Mouse (Mus musculus) monocyte, adult 59 days (primary cell): ENCODE results near the gene Vmn1r34. TPM values are rescaled to one million over a fixed set of nuclear protein-coding genes. Genes with fewer than 3 reads are reported as not detected.

Experiments used
- total RNA-seq, 2 experiments: library from RNA; stranded (reverse); gene quantifications; one replicate each; pipeline ENCODE4 v1.2.4; 2023

The Vmn1r34 gene
- not detected for total RNA-seq

DNA sequence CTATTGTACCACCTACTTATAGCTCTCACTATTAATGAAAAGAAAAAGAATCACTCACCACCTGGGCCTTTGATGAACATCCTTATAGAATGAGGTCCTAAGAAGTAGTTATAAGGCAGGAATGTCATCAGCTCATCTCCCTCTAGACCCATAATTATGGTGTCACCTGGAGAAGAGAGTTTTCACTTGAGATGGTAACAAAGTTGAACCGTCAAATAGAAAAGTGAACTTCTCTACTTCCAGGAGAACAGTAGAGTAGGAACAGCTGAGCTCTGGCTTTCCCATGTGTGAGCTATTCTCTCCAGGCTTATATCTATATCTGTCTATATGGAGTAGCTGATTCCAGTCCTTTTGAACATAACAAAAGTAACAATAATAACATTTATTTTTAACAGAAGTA, at the start of gene Vmn1r34:
Vmn1r34 (minus strand) TSS at position 101 of the 400 bp plus-strand sequence.

GRCm38 (mm10) chr6:66685806-66686205, 42.1 kb upstream of the Vmn1r34 start, which contains the start of gene Vmn1r35:
Vmn1r35 (minus strand) TSS chr6:66685906.

DNA sequence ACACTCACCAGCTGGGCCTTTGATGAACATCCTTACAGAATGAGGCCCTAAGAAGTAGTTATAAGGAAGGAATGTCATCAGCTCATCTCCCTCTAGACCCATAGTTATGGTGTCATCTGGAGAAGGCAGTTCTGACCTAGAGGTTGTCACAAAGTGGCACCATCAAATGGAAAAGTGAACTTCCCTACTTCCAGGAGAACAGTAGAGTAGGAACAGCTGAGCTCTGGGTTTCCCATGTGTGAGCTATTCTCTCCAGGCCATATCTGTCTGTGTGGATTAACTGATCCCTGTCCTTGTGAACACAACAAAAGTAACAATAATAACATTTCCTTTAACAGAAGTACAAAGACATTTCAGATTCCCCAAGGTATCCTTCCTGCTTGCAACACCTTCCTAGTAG, 25.5 kb downstream of the Vmn1r34 start, which contains the start of gene Vmn1r33:
Vmn1r33 (minus strand) TSS at position 101 of the 400 bp plus-strand sequence.

Other genes with a start within 250 kb of the Vmn1r34 start
- gene Mad2l1, start 108.5 kb downstream of the Vmn1r34 start, total RNA-seq = 1 to 10 TPM; 3.5 to 6.0 TPM
- gene Vmn1r32, start 83.8 kb downstream of the Vmn1r34 start, total RNA-seq = not detected
- gene Vmn1r33, start 25.6 kb downstream of the Vmn1r34 start, total RNA-seq = not detected
- gene Vmn1r35, start 42.0 kb upstream of the Vmn1r34 start, total RNA-seq = not detected
- gene Vmn1r36, start 75.3 kb upstream of the Vmn1r34 start, total RNA-seq = not detected
- gene Vmn1r37, start 85.5 kb upstream of the Vmn1r34 start, total RNA-seq = not detected
- gene Vmn1r38, start 138.7 kb upstream of the Vmn1r34 start, total RNA-seq = not detected
- not detected for gene Vmn1r39, start 166.7 kb upstream of the Vmn1r34 start, total RNA-seq